In the genomic region with DNA sequence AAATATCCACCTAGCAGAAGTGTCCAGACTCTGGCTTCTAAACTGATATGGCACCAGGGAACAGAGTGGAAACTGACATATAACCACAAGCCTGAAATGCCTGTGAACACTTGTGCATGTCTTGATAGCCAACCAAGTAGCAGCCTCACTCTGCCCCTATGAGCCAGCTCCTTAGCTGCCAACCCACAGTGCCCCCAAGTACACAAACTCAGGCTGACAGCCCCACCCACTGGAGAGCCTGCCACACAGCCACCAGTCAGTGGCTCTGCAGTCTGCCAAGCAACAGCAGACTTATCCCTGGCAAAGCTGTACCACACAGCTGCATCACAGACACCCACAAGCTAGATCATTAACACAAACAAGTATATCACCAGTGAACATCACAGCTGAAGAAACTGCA, we compare ENCODE assay signal across 8 mouse cellular contexts. TPM values are rescaled to one million over a fixed set of nuclear protein-coding genes. Genes with fewer than 3 reads are reported as not detected.
A peak's percentile ranks its signal among the peaks of the same experiment; 100 is the strongest.
DNase-seq lines count a peak whose midpoint lies in the region; ATAC-seq and TF ChIP-seq lines count a peak whose summit lies in the region.
"Had no signal": no experiment of that assay in that cellular context is flagged by ENCODE, and none has a peak within 500 bp of the region (broad histone marks: within the 10 kb centered on the region; RNA-seq: fewer than 3 reads in every experiment).

No protein-coding gene starts in this region.

- DNase-seq in left cerebral cortex, postnatal 14 days (ENCODE audit: low spot score in 2 of 2) = peak; percentile 31 to 69
- DNase-seq in right cerebral cortex, postnatal 4 days = peak; percentile 24
- DNase-seq in cerebellum, adult 11 months = no peak
- no peak for DNase-seq in spleen, postnatal 36 days (ENCODE audit: low spot score in 2 of 2)

- no peaks in the 10 kb centered on the region for H3K36me3 ChIP-seq in intestine, postnatal 0 days (ENCODE audit: control insufficient read depth, insufficient read depth)
- no peaks in the 10 kb centered on the region for H3K36me3 ChIP-seq in intestine, embryonic 16.5 days (ENCODE audit: control insufficient read depth, insufficient read depth, low read length)
- H3K36me3 ChIP-seq: heart, embryonic 15.5 days had no signal

- no peak overlapping the region for H3K27ac ChIP-seq in intestine, postnatal 0 days (ENCODE audit: low read depth, low read length)
- no peak overlapping the region for H3K27ac ChIP-seq in intestine, embryonic 16.5 days (ENCODE audit: low read length)
- H3K27ac ChIP-seq: heart, embryonic 15.5 days had no signal

- H3K4me3 ChIP-seq in intestine, postnatal 0 days (ENCODE audit: low read depth, low read length) = no peak overlapping the region
- no peak overlapping the region for H3K4me3 ChIP-seq in intestine, embryonic 16.5 days (ENCODE audit: low read length)
- H3K4me3 ChIP-seq: heart, embryonic 15.5 days had no signal

- peak; percentile 51; the same call in 1 of the 2 replicates for ATAC-seq in intestine, postnatal 0 days
- no peak for ATAC-seq in intestine, embryonic 16.5 days
- peak; percentile 83 for ATAC-seq in common myeloid progenitor, adult 5-6 weeks (replicated peaks; ENCODE audit: low read depth, poor library complexity, severe bottlenecking)

- peak; percentile 68 for TF ChIP-seq CTCF in intestine, postnatal 0 days (IDR thresholded peaks at IDR 0.05; ENCODE audit: low read depth)

- no peak overlapping the region for H3K4me2 ChIP-seq in intestine, postnatal 0 days (replicated peaks; ENCODE audit: low read depth)
- H3K4me2 ChIP-seq in intestine, embryonic 16.5 days (ENCODE audit: low read depth, low read length) = no peak overlapping the region
- H3K4me2 ChIP-seq: heart, embryonic 15.5 days had no signal

- H3K27me3 ChIP-seq in intestine, postnatal 0 days (replicated peaks; ENCODE audit: control insufficient read depth, insufficient read depth, low read length) = no peaks in the 10 kb centered on the region
- H3K27me3 ChIP-seq in intestine, embryonic 16.5 days (replicated peaks; ENCODE audit: control insufficient read depth, insufficient read depth, low read length) = no peaks in the 10 kb centered on the region
- H3K27me3 ChIP-seq: heart, embryonic 15.5 days had no signal

- H3K4me1 ChIP-seq in intestine, postnatal 0 days (replicated peaks; ENCODE audit: control insufficient read depth, insufficient read depth, low read length) = no peaks in the 10 kb centered on the region
- H3K4me1 ChIP-seq in intestine, embryonic 16.5 days (ENCODE audit: control insufficient read depth, insufficient read depth, low read length) = no peaks in the 10 kb centered on the region
- H3K4me1 ChIP-seq: heart, embryonic 15.5 days had no signal

- H3K9ac ChIP-seq in intestine, postnatal 0 days (ENCODE audit: low read depth, low read length) = no peak overlapping the region
- no peak overlapping the region for H3K9ac ChIP-seq in intestine, embryonic 16.5 days (ENCODE audit: low read depth, low read length)
- H3K9ac ChIP-seq: heart, embryonic 15.5 days had no signal

- no peaks in the 10 kb centered on the region for H3K9me3 ChIP-seq in intestine, postnatal 0 days (ENCODE audit: control insufficient read depth)
- no peaks in the 10 kb centered on the region for H3K9me3 ChIP-seq in intestine, embryonic 16.5 days (ENCODE audit: control insufficient read depth, low read length)
- H3K9me3 ChIP-seq: heart, embryonic 15.5 days had no signal

- intact Hi-C loops in left cerebral cortex, postnatal 14 days (cut with DNase I) = no loop called here

RNA-seq across cellular contexts. Expression of gene Rtl10, which starts 19.4 kb away (rescaled TPM):
- polyA plus RNA-seq in intestine, postnatal 0 days (2015; fragmentation: Nextera tagmentation; extraction: Ambion mirVana) = 1.4 and 1.8 TPM in 2 replicates
- 2.0 and 2.4 TPM in 2 replicates for polyA plus RNA-seq in intestine, embryonic 16.5 days (2015; fragmentation: Nextera tagmentation; extraction: Ambion mirVana)
- 0.49 and 5.9 TPM in 2 replicates for total RNA-seq in common myeloid progenitor, adult 5-6 weeks (2017)
- 1 to 10 TPM; 6.7 to 8.8 TPM for total RNA-seq in left cerebral cortex, postnatal 14 days (2021)

RNA-seq across cellular contexts. Expression of gene Gnb1l, which starts 19.6 kb away (rescaled TPM):
- polyA plus RNA-seq in intestine, postnatal 0 days (2015; fragmentation: Nextera tagmentation; extraction: Ambion mirVana) = 11.0 and 12.6 TPM in 2 replicates
- polyA plus RNA-seq in intestine, embryonic 16.5 days (2015; fragmentation: Nextera tagmentation; extraction: Ambion mirVana) = 13.3 and 14.4 TPM in 2 replicates
- 4.5 and 5.0 TPM in 2 replicates for total RNA-seq in common myeloid progenitor, adult 5-6 weeks (2017)
- total RNA-seq in left cerebral cortex, postnatal 14 days (2021) = 1 to 10 TPM; 5.4 to 6.3 TPM

Comparison
In these comparisons a context has a peak if more than half of its experiments do, and no peak if none do; other contexts are left out.
1. DNase-seq: peak in left cerebral cortex, postnatal 14 days (2 of 2) and right cerebral cortex, postnatal 4 days (single experiment); none in cerebellum, adult 11 months (single experiment) and spleen, postnatal 36 days (0 of 2).